Mouse (Mus musculus): ENCODE data around the gene Ppp2r2c.

Gene Ppp2r2c

GRCm38 (mm10) chr5:36868266-36869090, at the start of gene Ppp2r2c:
Gene Ppp2r2c, plus strand, starts transcription at chr5:36868513.
- whole genome bisulfite sequencing, result 1% methylated on average over 108 of the region's 108 CpGs

GRCm38 (mm10) chr5:36819742-36820141, 48.6 kb upstream of the Ppp2r2c start:
- 87% methylated on average over 5 of the region's 5 CpGs for WGBS

- 52% methylated on average over 6 of the region's 6 CpGs for WGBS
Measured at GRCm38 (mm10) chr5:36820142-36820541, 48.2 kb upstream of the Ppp2r2c start.

- WGBS, result 94% methylated on average over 4 of the region's 4 CpGs
Measured at GRCm38 (mm10) chr5:36822907-36823306, 45.4 kb upstream of the Ppp2r2c start.

GRCm38 (mm10) chr5:36829098-36829497, 39.2 kb upstream of the Ppp2r2c start:
- 83% methylated on average over 4 of the region's 4 CpGs for WGBS

GRCm38 (mm10) chr5:36829913-36830879, 38.1 kb upstream of the Ppp2r2c start, which contains the start of gene Man2b2:
Gene Man2b2, minus strand, starts transcription at chr5:36830653.
- 5% methylated on average over 46 of the region's 46 CpGs for WGBS

- WGBS, result 65% methylated on average over 7 of the region's 7 CpGs
Measured at GRCm38 (mm10) chr5:36831272-36831671, 37.0 kb upstream of the Ppp2r2c start.

- 5% methylated on average over 6 of the region's 6 CpGs for WGBS
Measured at GRCm38 (mm10) chr5:36835933-36836332, 32.4 kb upstream of the Ppp2r2c start.

GRCm38 (mm10) chr5:36839032-36839431, 29.3 kb upstream of the Ppp2r2c start:
- 44% methylated on average over 2 of the region's 2 CpGs for WGBS

GRCm38 (mm10) chr5:36839602-36840001, 28.7 kb upstream of the Ppp2r2c start:
- WGBS, result 63% methylated on average over 8 of the region's 8 CpGs

- WGBS, result 76% methylated on average over 7 of the region's 7 CpGs
Measured at GRCm38 (mm10) chr5:36840092-36840491, 28.2 kb upstream of the Ppp2r2c start.

- WGBS, result 32% methylated on average over 1 of the region's 1 CpGs
Measured at GRCm38 (mm10) chr5:36841701-36842100, 26.6 kb upstream of the Ppp2r2c start.

- 44% methylated on average over 10 of the region's 10 CpGs for WGBS
Measured at GRCm38 (mm10) chr5:36844490-36844889, 23.8 kb upstream of the Ppp2r2c start.

- WGBS, result 36% methylated on average over 4 of the region's 4 CpGs
Measured at GRCm38 (mm10) chr5:36851572-36851971, 16.7 kb upstream of the Ppp2r2c start.

GRCm38 (mm10) chr5:36855180-36855579, 13.1 kb upstream of the Ppp2r2c start:
- WGBS, result 81% methylated on average over 3 of the region's 3 CpGs

- 59% methylated on average over 7 of the region's 7 CpGs for WGBS
Measured at GRCm38 (mm10) chr5:36856529-36856928, 11.8 kb upstream of the Ppp2r2c start.

- WGBS, result 37% methylated on average over 5 of the region's 5 CpGs
Measured at GRCm38 (mm10) chr5:36857546-36857945, 10.8 kb upstream of the Ppp2r2c start.

GRCm38 (mm10) chr5:36861084-36861483, 7.2 kb upstream of the Ppp2r2c start:
- 94% methylated on average over 2 of the region's 2 CpGs for WGBS

- 65% methylated on average over 7 of the region's 7 CpGs for WGBS
Measured at GRCm38 (mm10) chr5:36866701-36867250, 1.5 kb upstream of the Ppp2r2c start.

GRCm38 (mm10) chr5:36867561-36867960, 752 bp upstream of the Ppp2r2c start:
- WGBS, result 23% methylated on average over 6 of the region's 6 CpGs

GRCm38 (mm10) chr5:36869186-36869577, 869 bp downstream of the Ppp2r2c start:
- 1% methylated on average over 7 of the region's 7 CpGs for WGBS

Data from cerebral cortex, adult 2 months (tissue).